Mouse (Mus musculus): Measurements from ENCODE around the gene Nudt14. TPM values are rescaled to one million over a fixed set of nuclear protein-coding genes. Genes with fewer than 3 reads are reported as not detected.

The Nudt14 gene
- polyA plus RNA-seq, 1 experiment from 2014 or later: 30.6 TPM

DNA sequence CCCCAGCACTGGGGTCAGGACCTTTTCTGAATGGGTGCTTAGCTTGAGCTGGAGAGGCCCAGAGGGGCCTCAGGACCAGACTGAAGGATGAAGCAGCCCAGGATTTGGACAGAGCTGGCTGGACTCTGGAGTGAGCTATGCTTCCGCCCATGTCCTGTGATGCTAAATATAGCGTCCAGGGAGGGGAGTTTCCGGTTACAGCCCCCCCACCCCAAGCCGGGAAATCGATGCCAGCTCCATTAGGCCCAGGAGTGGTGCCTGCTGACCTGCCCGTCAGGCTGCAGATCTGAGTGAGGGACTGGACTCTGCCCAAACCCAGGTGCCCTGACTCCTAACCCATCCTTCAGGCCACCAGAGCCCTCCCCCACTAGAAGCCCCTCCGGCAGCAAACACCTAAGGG lies 9.3 kb downstream of the Nudt14 start:
- Histone ChIP-seq H3K4me2 (ENCODE audit: low read depth, low read length) (no peak overlapping the region), H3K27ac (ENCODE audit: low read depth) (no peak overlapping the region), H3K36me3 (replicated peaks; ENCODE audit: insufficient read depth, low read length) (no peaks in the 10 kb centered on the region), H3K9ac (replicated peaks) (no peak overlapping the region), H3K4me1 (ENCODE audit: insufficient read depth) (peaks cover 8% of the 10 kb centered on the region; the same call in 1 of the 2 replicates), H3K9me3 (ENCODE audit: low read length) (no peaks in the 10 kb centered on the region), H3K4me3 (ENCODE audit: low read depth, low read length) (no peak overlapping the region), H3K27me3 (ENCODE audit: insufficient read depth, low read length) (peaks cover 37% of the 10 kb centered on the region)
- TF ChIP-seq CTCF (IDR thresholded peaks at IDR 0.05; ENCODE audit: low read depth) (no peak), EP300 (IDR thresholded peaks at IDR 0.05; ENCODE audit: low read depth) (no peak)
- DNase-seq (no peak), ATAC-seq (no peak)
- WGBS (ENCODE audit: insufficient replicate concordance): 39% methylated on average over 7 of the region's 7 CpGs

DNA sequence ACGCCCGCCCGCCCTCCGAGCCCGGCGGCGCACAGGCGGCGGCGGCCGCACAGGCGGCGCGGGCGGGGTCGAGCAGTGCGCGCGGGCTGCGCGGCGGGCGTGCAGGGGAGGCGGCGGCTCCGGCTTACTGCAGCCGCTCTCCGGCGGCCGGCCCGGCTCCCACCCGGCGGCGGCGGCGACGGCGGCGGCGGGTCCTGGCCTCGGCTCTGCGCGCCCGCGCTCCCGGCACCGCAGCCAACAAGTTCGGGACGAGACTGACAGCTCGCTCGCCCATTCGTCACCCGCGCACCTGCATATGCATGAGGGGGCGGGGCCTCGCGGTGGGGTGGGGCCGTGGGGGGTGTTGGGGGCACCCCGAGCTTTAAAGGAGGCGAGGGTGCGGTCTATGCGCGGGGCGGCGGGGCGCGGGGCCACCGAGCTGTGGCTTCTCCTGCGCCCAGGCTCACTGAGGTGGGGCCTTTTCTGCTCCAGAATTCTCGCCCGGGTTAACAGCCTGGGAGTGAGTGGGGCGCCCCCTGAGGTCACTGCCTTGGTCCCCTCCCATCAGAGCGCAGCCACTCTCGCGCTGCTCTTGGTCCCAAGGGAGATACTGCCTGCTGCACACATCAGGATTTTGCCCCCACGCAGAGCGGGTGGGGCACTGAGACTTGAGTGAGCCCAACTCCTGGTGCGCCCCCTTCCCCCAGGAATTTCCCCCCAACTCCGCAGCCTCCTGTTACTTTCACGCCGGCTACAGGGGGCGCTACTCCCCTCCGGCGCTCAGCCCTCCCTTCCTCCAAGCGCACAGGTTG lies 12.2 kb downstream of the Nudt14 start, which contains the start of gene Jag2:
Jag2 (minus strand) TSS at position 215 of the 791 bp plus-strand sequence.
- 2% methylated on average over 41 of the region's 85 CpGs for WGBS (ENCODE audit: insufficient replicate concordance)
- peaks cover 58% of the 10 kb centered on the region for H3K27me3 ChIP-seq (ENCODE audit: insufficient read depth, low read length)

DNA sequence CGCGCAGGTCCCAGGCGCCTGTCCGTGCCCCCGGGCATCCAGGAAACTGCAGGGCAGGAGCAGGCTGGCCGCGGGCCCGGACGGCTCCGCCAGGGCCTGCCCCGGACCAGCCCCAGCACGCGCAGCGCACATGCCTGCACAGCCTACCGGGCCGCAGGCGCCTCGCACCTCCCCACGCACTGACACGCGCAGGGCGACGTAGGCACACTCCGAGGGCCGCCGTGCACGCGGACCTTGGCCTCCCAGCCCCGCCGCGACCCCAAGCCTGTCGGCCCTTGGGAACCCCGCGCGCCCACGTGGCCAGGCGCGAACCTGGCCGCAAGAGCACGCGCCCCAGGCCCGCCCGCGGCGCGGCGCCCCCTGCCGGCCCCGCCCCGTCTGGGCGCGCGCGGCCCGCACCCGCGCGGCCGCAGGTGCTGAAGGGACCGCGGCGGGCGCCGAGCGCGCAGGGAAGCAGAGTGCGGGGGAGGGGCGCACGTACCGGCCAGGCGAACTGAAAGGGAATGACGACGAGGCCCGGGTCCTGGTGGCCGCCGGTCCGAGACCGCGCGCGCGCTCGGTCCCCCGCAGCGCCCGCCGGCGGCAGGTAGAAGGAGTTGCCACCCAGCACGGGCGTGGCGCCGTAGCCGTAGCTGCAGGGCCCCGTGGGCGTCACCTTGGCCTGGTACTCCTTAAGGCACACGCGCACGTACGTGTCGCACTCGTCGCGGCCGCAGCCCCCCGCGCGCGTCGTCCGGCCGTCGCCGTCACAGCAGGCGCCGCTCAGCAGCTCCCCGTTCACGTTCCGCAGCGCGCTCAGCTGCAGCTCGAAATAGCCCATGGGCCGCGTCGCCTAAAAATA lies 13.3 kb downstream of the Nudt14 start:
- Histone ChIP-seq H3K9me3 (ENCODE audit: low read length) (no peaks in the 10 kb centered on the region), H3K4me1 (ENCODE audit: insufficient read depth) (peaks cover 8% of the 10 kb centered on the region; the same call in 1 of the 2 replicates), H3K27me3 (ENCODE audit: insufficient read depth, low read length) (peaks cover 58% of the 10 kb centered on the region), H3K4me3 (ENCODE audit: low read depth, low read length) (peak overlapping the region; percentile 46), H3K27ac (ENCODE audit: low read depth) (no peak overlapping the region), H3K36me3 (replicated peaks; ENCODE audit: insufficient read depth, low read length) (no peaks in the 10 kb centered on the region), H3K9ac (replicated peaks) (no peak overlapping the region), H3K4me2 (ENCODE audit: low read depth, low read length) (peak overlapping the region; percentile 69)
- TF ChIP-seq EP300 (IDR thresholded peaks at IDR 0.05; ENCODE audit: low read depth) (no peak), CTCF (IDR thresholded peaks at IDR 0.05; ENCODE audit: low read depth) (no peak)
- ATAC-seq (peak; percentile 38), DNase-seq (peak; percentile 34)
- WGBS (ENCODE audit: insufficient replicate concordance): 4% methylated on average over 86 of the region's 124 CpGs

More for the DNA sequence above, 12.2 kb downstream of the Nudt14 start, which contains the start of gene Jag2:
- TF ChIP-seq EP300 (IDR thresholded peaks at IDR 0.05; ENCODE audit: low read depth): no peak
- TF ChIP-seq CTCF (IDR thresholded peaks at IDR 0.05; ENCODE audit: low read depth): peak; percentile 38
- ATAC-seq: peak; percentile 30; the same call in 1 of the 2 replicates
- Histone ChIP-seq H3K4me3 (ENCODE audit: low read depth, low read length) (peak within 1 kb of the TSS; percentile 46), H3K36me3 (replicated peaks; ENCODE audit: insufficient read depth, low read length) (no peaks in the 10 kb centered on the region), H3K9ac (replicated peaks) (no peak within 1 kb of the TSS), H3K9me3 (ENCODE audit: low read length) (no peaks in the 10 kb centered on the region), H3K27ac (ENCODE audit: low read depth) (no peak within 1 kb of the TSS), H3K4me1 (ENCODE audit: insufficient read depth) (peaks cover 8% of the 10 kb centered on the region; the same call in 1 of the 2 replicates), H3K4me2 (ENCODE audit: low read depth, low read length) (peak within 1 kb of the TSS; percentile 69)
- DNase-seq: peak; percentile 49

DNA sequence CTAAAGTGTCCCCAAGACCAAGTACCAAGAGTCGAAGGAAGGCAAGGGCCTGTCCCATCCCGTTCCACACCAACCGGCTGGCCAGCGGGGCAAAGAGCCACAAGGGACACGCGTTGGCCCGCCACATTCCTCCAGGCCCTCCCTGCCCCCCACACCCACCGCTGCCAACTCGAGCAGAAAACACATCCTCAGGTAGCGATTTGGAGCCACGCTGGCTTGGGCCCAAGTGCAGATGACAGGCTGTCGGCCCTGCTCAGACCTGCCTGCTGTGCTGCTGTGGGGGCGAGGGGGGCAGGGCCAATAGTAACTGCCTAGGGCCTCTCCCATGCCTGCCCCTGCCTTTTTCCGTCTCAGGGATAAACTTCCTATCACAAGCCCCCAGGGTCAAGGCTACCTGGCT lies 14.7 kb downstream of the Nudt14 start:
- peaks cover 58% of the 10 kb centered on the region for H3K27me3 ChIP-seq (ENCODE audit: insufficient read depth, low read length)
- TF ChIP-seq EP300 (IDR thresholded peaks at IDR 0.05; ENCODE audit: low read depth) (no peak), CTCF (IDR thresholded peaks at IDR 0.05; ENCODE audit: low read depth) (no peak)
- peaks cover 8% of the 10 kb centered on the region; the same call in 1 of the 2 replicates for H3K4me1 ChIP-seq (ENCODE audit: insufficient read depth)
- H3K9ac ChIP-seq (replicated peaks): no peak overlapping the region
- no peak overlapping the region for H3K27ac ChIP-seq (ENCODE audit: low read depth)
- H3K36me3 ChIP-seq (replicated peaks; ENCODE audit: insufficient read depth, low read length): no peaks in the 10 kb centered on the region
- WGBS (ENCODE audit: insufficient replicate concordance): 71% methylated on average over 14 of the region's 14 CpGs
- no peak for DNase-seq
- H3K9me3 ChIP-seq (ENCODE audit: low read length): no peaks in the 10 kb centered on the region
- no peak overlapping the region for H3K4me2 ChIP-seq (ENCODE audit: low read depth, low read length)
- ATAC-seq: no peak
- no peak overlapping the region for H3K4me3 ChIP-seq (ENCODE audit: low read depth, low read length)

DNA sequence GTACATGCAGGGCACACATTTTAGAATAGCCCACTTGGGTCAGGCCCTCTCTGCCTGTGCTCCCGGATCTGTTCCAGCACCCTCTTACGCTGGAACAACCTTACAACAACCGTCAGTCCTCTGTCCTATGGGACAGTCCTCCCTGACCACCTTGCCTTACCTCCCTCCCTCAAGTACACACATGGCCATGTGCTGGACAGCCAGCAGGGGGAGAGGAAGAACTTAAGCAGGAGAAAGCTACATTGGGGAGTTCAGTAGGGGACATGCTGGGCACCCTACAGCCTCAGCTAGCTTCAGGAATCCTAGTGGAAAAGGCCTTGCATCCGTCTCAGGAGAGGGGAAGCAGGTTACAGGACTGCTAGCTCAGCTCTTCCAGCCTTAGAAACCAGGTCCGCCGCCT lies 16.0 kb downstream of the Nudt14 start:
- no peak for DNase-seq
- Histone ChIP-seq H3K4me2 (ENCODE audit: low read depth, low read length) (no peak overlapping the region), H3K27ac (ENCODE audit: low read depth) (no peak overlapping the region), H3K9me3 (ENCODE audit: low read length) (no peaks in the 10 kb centered on the region), H3K27me3 (ENCODE audit: insufficient read depth, low read length) (peaks cover 49% of the 10 kb centered on the region), H3K4me3 (ENCODE audit: low read depth, low read length) (no peak overlapping the region), H3K4me1 (ENCODE audit: insufficient read depth) (peaks cover 8% of the 10 kb centered on the region; the same call in 1 of the 2 replicates), H3K9ac (replicated peaks) (no peak overlapping the region), H3K36me3 (replicated peaks; ENCODE audit: insufficient read depth, low read length) (no peaks in the 10 kb centered on the region)
- 75% methylated on average over 6 of the region's 6 CpGs for WGBS (ENCODE audit: insufficient replicate concordance)
- ATAC-seq: no peak
- TF ChIP-seq EP300 (IDR thresholded peaks at IDR 0.05; ENCODE audit: low read depth) (no peak), CTCF (IDR thresholded peaks at IDR 0.05; ENCODE audit: low read depth) (peak; percentile 34; the same call in 1 of the 2 replicates)

DNA sequence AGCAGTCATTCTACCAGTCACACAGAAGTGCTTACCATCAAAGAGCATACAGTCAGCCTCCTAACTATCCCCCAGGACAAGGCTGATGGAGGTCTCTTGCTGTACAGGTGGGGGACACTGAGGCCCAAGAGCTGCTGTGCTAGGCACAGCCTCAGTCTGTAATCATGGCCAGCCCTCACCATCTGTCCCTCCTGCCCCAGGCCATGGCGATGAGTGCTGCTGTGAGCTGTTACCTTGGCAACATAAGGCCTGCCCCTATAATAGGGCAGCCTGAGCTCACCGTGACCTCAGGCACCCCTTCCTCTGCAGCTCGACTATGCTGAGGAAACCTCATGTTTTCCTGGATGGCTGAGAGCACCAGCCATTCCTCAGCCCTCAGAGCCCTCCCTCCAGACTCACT lies 19.4 kb downstream of the Nudt14 start:
- no peak overlapping the region for H3K4me2 ChIP-seq (ENCODE audit: low read depth, low read length)
- DNase-seq: no peak
- WGBS (ENCODE audit: insufficient replicate concordance): 45% methylated on average over 3 of the region's 3 CpGs

More for the DNA sequence above, 19.4 kb downstream of the Nudt14 start:
- Histone ChIP-seq H3K4me3 (ENCODE audit: low read depth, low read length) (no peak overlapping the region), H3K27me3 (ENCODE audit: insufficient read depth, low read length) (peaks cover 20% of the 10 kb centered on the region), H3K4me1 (ENCODE audit: insufficient read depth) (no peaks in the 10 kb centered on the region; the same call in 1 of the 2 replicates), H3K9me3 (ENCODE audit: low read length) (no peaks in the 10 kb centered on the region), H3K27ac (ENCODE audit: low read depth) (no peak overlapping the region), H3K9ac (replicated peaks) (no peak overlapping the region), H3K36me3 (replicated peaks; ENCODE audit: insufficient read depth, low read length) (no peaks in the 10 kb centered on the region)
- TF ChIP-seq EP300 (IDR thresholded peaks at IDR 0.05; ENCODE audit: low read depth): no peak
- no peak for TF ChIP-seq CTCF (IDR thresholded peaks at IDR 0.05; ENCODE audit: low read depth)
- ATAC-seq: no peak
